Mouse (Mus musculus) adrenal gland, postnatal 25 days (tissue): Measurements from ENCODE around the gene Ptcd3. TPM values are rescaled to one million over a fixed set of nuclear protein-coding genes. Genes with fewer than 3 reads are reported as not detected.
"Not testable (repeated sequence)": the region's sequence is repeated elsewhere in the genome, so short reads cannot be mapped to it uniquely, and the experiment has no call there.

Source experiments
- DNase-seq: peaks from one replicate; pipeline ENCODE4 v3.0.0; 2021; ENCODE audit warnings: mixed read lengths
- long read RNA-seq: library from polyadenylated mRNA; stranded (forward); transcript quantifications from one replicate; pipeline ENCODE4 v2.0.0, GENCODE M21; 2021
- total RNA-seq: library from RNA; stranded (reverse); gene quantifications from 2 replicates; pipeline ENCODE4 v1.2.3, GENCODE M21; 2021

Gene Ptcd3
- total RNA-seq = 107 and 108 TPM in 2 replicates
- long read RNA-seq, partial matches to known transcripts = 3 of 83 reads
- long read RNA-seq, other reads (novel, unspliced or antisense) = 80 of 83 reads

- DNase-seq = peak; percentile 91
These were observed at the start of gene Ptcd3, which contains the start of gene Polr1a for GRCm38 (mm10) chr6:71908481-71909381. TSS of gene Ptcd3 (minus strand) at chr6:71908750. TSS of gene Polr1a (plus strand) at chr6:71909053.

DNA sequence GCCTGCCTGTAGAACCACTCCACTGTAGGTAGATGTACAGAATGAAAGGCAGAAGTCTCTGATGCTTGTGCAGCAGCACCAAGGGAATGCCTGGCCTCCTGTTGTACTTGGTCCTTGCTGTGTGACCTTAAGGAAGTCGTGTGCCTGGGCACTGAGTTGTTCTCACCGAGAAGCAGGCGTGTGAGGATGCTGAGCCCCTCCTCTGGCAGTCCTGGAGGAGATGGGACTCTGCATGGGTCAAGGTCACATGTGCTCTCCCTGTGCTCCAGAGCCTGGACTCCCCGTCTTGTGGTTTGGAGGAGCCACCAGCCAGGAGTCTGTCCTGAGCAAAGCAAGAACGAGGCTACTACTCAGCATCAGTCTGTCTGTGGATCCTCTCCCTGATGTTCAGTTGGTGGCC is 42.6 kb upstream of the Ptcd3 start:
- peak; percentile 18 for DNase-seq

GRCm38 (mm10) chr6:71950592-71950991 is 42.0 kb upstream of the Ptcd3 start:
- DNase-seq = peak; percentile 73

DNA sequence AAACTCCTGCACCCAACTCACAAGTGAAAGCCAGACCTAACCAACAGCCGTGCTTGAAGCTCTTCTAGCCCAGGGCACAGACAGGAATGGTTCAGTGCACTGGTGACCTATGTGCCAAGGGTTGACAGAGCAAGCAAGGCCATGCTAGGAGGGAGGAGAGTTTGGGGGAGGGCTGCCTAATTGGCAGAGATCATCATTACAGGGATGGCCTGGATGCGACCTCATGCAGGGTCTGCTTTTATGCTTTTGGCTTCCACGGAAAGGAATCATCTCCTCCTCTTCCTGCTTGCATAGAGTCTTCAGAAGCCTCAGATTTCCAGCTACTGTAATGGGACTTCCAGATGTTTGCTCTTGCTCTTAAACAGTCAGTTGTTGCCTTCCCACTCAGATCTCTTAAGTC is 41.2 kb upstream of the Ptcd3 start:
- DNase-seq = no peak

DNA sequence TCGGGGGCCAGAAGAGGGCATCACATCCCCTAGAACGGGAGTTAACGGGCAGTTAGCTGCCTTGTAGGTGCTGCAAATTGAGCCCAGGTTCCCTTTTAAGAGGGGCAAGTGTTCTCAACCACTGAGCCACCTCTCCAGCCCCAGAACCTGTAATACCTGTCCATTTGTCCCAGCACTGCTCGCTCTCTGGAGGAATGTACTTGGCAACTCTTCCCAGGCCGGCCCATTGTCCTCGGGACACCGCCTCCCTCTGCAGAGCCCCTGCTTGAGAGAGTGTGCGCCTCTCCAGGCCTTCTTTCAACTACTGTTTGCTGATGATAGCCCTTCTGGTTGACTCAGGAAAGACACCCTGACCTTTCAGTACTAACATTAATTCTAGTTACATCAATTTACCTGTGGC is 37.6 kb upstream of the Ptcd3 start:
- DNase-seq = no peak

GRCm38 (mm10) chr6:71945101-71945500 is 36.6 kb upstream of the Ptcd3 start:
- no peak for DNase-seq

DNA sequence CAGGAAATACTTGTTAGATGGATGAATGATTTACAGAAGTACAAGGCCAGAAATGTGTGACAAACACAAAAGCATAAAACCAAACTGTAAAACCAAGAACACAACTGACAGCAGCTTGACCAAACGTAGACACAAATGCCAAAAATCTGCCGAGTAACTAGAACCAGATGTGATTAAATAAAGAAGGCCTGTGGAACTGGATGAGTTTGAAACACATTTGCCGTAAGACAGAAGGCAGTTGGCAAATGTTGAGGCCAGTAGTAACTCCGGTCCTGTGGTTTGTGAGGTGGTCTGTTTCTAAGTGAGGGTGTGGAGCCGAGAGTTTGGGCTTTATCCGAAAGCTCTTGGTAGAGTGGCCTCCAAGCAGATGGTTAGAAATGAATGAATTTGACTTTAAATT is 32.4 kb upstream of the Ptcd3 start:
- no peak for DNase-seq

DNA sequence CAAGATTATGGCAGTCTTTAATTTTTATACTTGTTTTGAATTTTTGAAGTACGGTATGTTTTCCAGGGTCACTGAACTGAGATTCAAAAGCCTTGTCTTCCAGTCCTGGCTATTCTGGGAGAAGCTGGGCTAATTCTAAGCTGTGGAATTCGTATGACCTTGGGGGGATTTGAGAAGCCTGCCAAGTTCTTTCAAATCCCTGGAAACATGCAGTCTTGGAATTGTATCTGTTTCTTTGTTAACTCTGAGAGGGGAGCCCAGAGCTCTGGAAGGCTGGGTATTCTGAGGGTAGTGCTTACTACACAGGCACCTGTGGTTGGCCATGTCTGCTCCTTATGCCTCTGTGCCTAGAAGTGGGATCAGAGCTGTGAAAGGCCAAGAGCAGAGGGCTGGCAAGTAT is 27.2 kb upstream of the Ptcd3 start:
- no peak for DNase-seq

GRCm38 (mm10) chr6:71934081-71934556 is 25.6 kb upstream of the Ptcd3 start:
- peak; percentile 49 for DNase-seq

- DNase-seq = no peak
These were observed 23.8 kb upstream of the Ptcd3 start for GRCm38 (mm10) chr6:71932347-71932746.

GRCm38 (mm10) chr6:71930830-71931437 is 22.4 kb upstream of the Ptcd3 start:
- DNase-seq = no peak

- DNase-seq = no peak
These were observed 21.5 kb upstream of the Ptcd3 start for GRCm38 (mm10) chr6:71930053-71930452.

- peak; percentile 65 for DNase-seq
These were observed 19.4 kb upstream of the Ptcd3 start for GRCm38 (mm10) chr6:71927911-71928310.

GRCm38 (mm10) chr6:71925233-71925632 is 16.7 kb upstream of the Ptcd3 start:
- DNase-seq = not testable (repeated sequence)

- no peak for DNase-seq
These were observed 12.2 kb upstream of the Ptcd3 start for GRCm38 (mm10) chr6:71920752-71921151.

- peak; percentile 44 for DNase-seq
These were observed 3.3 kb upstream of the Ptcd3 start for GRCm38 (mm10) chr6:71911686-71912450.

DNA sequence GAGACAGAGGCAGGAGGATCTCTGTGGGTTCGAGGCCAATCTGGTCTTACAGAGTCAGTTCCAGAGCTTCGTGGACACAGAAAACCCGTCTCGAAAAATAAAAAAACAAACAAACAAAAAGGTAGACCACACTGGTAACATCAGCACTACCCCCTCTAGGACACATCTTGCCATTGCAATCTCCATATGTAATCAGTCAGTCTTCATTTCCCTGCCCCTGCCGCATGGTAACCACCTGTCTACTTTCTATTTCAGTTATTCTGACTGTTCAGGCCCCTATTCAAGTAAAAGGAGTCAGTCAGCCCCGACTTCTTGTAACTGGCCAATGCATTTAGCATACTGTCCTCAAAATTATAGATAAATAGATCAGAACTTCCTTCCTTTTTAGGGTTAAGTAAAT is 1.3 kb upstream of the Ptcd3 start:
- DNase-seq = no peak

- no peak for DNase-seq
These were observed 834 bp upstream of the Ptcd3 start for GRCm38 (mm10) chr6:71909384-71909783.

GRCm38 (mm10) chr6:71907702-71908235 is 781 bp downstream of the Ptcd3 start:
- no peak for DNase-seq

DNA sequence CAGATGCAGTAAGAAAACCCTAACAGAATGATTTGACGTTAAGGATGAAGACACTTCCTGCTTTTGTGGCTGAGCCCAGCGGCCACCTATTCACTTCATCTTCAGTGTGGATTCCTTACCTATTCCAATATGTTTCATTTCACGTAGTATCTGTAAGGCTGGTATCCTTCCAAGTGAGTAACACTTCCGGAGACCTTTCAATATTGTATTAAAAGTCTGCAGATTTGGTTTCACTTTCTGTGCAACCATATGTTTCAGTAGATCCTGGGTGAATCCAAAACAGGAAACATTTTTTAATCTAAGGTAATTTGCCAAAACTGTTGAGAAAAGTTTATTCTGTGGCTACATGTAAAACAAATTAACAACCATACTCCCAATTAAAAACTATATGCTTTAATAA is 15.3 kb downstream of the Ptcd3 start:
- DNase-seq = no peak

DNA sequence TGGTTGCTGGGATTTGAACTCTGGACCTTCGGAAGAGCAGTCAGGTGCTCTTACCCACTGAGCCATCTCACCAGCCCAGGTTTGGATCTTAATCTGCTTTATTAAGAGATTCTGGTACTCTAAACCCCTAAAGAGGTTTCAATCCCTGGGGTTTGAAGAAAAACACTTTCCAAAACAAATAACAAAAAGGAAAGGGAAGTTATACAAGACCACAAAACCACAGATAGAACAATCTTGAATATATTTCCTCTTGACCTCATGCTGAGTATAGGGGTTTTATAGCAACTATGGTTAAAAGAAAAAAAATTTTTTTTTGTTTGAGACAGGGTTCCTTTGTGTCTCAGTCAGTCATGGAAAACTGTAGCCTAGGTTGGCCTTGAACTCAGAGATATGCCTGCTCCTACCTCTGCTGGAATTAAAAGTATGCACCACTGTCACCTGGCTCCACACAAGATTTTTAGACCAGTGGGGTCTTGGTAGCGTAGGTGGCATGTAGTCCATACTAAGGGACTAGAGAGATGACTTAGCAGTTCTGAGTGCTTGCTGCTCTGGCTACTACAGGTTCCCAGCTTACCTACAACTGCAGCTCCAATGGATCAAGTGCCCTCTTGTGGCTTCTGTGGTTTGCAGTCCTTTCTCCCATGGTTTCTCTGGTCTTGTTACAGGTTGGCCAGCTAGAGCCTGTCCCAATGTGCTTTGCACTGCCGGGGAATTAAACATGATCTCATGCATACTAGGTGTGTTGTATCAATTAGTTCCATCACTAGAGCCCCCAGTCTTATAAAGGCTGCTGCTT is 30.4 kb downstream of the Ptcd3 start:
- DNase-seq = no peak
